Mouse (Mus musculus) gonadal fat pad, adult 2 months (tissue): Measurements from ENCODE around the gene Fam89a. TPM values are rescaled to one million over a fixed set of nuclear protein-coding genes. Genes with fewer than 3 reads are reported as not detected.

Experiments used
- polyA plus RNA-seq: library from polyadenylated mRNA; depleted of rRNA; stranded (reverse); fragments of >200 nt; gene quantifications from 2 replicates; pipeline ENCODE4 v1.2.3, GENCODE M21; 2012; rRNA removed

Gene Fam89a
- polyA plus RNA-seq, 1 experiment = 7.8 TPM

Other genes with a start within 250 kb of the Fam89a start
- 24.3 and 27.6 TPM in 2 replicates for gene Cog2, start 231.1 kb downstream of the Fam89a start, polyA plus RNA-seq
- 180 and 247 TPM in 2 replicates for gene Agt, start 182.1 kb downstream of the Fam89a start, polyA plus RNA-seq
- gene Capn9, start 175.7 kb downstream of the Fam89a start, polyA plus RNA-seq = 0.22 and 0.34 TPM in 2 replicates
- 25.8 and 32.1 TPM in 2 replicates for gene 2310022B05Rik, start 88.5 kb downstream of the Fam89a start, polyA plus RNA-seq
- 24.7 and 25.1 TPM in 2 replicates for gene Ttc13, start 29.8 kb downstream of the Fam89a start, polyA plus RNA-seq
- 13.3 and 18.3 TPM in 2 replicates for gene Arv1, start 29.7 kb downstream of the Fam89a start, polyA plus RNA-seq
- 4.3 and 5.4 TPM in 2 replicates for gene Trim67, start 41.3 kb upstream of the Fam89a start, polyA plus RNA-seq
- gene Gnpat, start 111.2 kb upstream of the Fam89a start, polyA plus RNA-seq = 106 and 129 TPM in 2 replicates
- 10.1 and 10.5 TPM in 2 replicates for gene 2810004N23Rik, start 111.3 kb upstream of the Fam89a start, polyA plus RNA-seq
- gene Exoc8, start 145.9 kb upstream of the Fam89a start, polyA plus RNA-seq = 8.7 and 12.4 TPM in 2 replicates
- gene Sprtn, start 146.1 kb upstream of the Fam89a start, polyA plus RNA-seq = 14.8 and 16.2 TPM in 2 replicates
- 29.5 TPM in 2 replicates for gene Egln1, start 197.5 kb upstream of the Fam89a start, polyA plus RNA-seq